Mouse (Mus musculus) midbrain, embryonic 10.5 days (tissue): ENCODE measurements around the gene Eif3i. TPM values are rescaled to one million over a fixed set of nuclear protein-coding genes. Genes with fewer than 3 reads are reported as not detected.

ENCODE experiments used
- microRNA-seq: library from miRNA; unstranded; fragments of <30 nt; microRNA quantifications from one replicate; pipeline ENCODE4, GENCODE M21; 2017
- polyA plus RNA-seq: library from polyadenylated mRNA; unstranded; fragments of >200 nt; fragmentation: Nextera tagmentation; extraction: Ambion mirVana; gene quantifications from 2 replicates; pipeline ENCODE4 v1.2.1, GENCODE M21; 2016

Eif3i gene
- polyA plus RNA-seq, 1 experiment from 2014 or later = 293 TPM

Small RNAs within 50 kb of the gene (microRNA-seq; reads per million reads assigned to microRNA genes)
- gene Mir8119 = not detected

Other genes with a start within 250 kb of the Eif3i start
- gene Zbtb8a, start 222.5 kb downstream of the Eif3i start, polyA plus RNA-seq = 7.5 and 9.4 TPM in 2 replicates
- 1.3 and 1.6 TPM in 2 replicates for gene Zbtb8b, start 159.8 kb downstream of the Eif3i start, polyA plus RNA-seq
- gene Bsdc1, start 139.1 kb downstream of the Eif3i start, polyA plus RNA-seq = 20.2 and 25.0 TPM in 2 replicates
- not detected in 2 replicates for gene Tssk3, start 109.6 kb downstream of the Eif3i start, polyA plus RNA-seq
- gene Fam229a, start 109.5 kb downstream of the Eif3i start, polyA plus RNA-seq = not detected in 2 replicates
- gene Marcksl1, start 87.1 kb downstream of the Eif3i start, polyA plus RNA-seq = 1,603 and 1,647 TPM in 2 replicates
- 276 and 278 TPM in 2 replicates for gene Hdac1, start 57.9 kb downstream of the Eif3i start, polyA plus RNA-seq
- 4.7 and 7.2 TPM in 2 replicates for gene Lck, start 27.0 kb downstream of the Eif3i start, polyA plus RNA-seq
- gene Fam167b, start 22.1 kb downstream of the Eif3i start, polyA plus RNA-seq = 0.50 and 1.5 TPM in 2 replicates
- 226 and 231 TPM in 2 replicates for gene Tmem234, start within 50 bp of the Eif3i start, polyA plus RNA-seq
- gene Dcdc2b, start 13.6 kb upstream of the Eif3i start, polyA plus RNA-seq = 2.1 and 2.9 TPM in 2 replicates
- gene Iqcc, start 18.5 kb upstream of the Eif3i start, polyA plus RNA-seq = 30.6 and 32.8 TPM in 2 replicates
- 58.6 and 74.5 TPM in 2 replicates for gene Ccdc28b, start 23.3 kb upstream of the Eif3i start, polyA plus RNA-seq
- gene Txlna, start 40.4 kb upstream of the Eif3i start, polyA plus RNA-seq = 104 and 107 TPM in 2 replicates
- 14.7 and 16.0 TPM in 2 replicates for gene Kpna6, start 72.1 kb upstream of the Eif3i start, polyA plus RNA-seq
- gene Tmem39b, start 96.2 kb upstream of the Eif3i start, polyA plus RNA-seq = 15.1 and 17.4 TPM in 2 replicates
- 152 and 162 TPM in 2 replicates for gene Khdrbs1, start 141.7 kb upstream of the Eif3i start, polyA plus RNA-seq
- gene Ptp4a2, start 210.6 kb upstream of the Eif3i start, polyA plus RNA-seq = 307 and 309 TPM in 2 replicates